In the genomic region with DNA sequence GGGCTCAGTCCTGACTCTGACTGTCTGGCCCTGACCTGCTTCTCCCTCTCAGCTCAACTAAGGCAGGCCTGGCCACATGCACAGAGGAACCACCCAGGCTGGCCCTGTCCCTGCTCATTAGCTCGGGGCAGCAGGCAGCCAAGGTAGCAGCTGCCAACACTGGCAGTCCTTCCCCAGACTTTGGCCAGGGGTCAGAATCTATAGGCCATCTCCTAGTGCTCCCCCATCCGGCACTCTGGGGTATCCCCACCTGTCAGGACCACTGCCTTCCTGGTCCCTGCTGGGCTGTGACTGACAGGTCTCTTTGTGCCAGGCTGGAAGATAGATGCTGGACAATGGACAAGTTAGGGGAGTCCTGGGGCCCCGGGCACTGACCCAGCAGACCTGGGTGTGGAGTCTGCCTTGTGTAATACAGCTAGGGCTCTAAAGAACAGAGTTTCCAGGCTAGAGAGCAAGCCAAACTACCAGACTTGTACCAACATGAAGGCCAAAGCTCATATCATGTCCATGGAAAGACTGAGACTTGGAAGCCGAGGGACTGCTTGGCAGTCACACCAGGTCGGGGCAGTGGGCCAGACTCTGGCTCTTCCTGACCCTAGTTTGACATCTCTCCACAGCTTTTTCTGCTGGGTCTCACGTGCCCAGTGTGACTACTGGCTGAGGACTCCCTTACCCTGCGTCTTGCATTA, we compare ENCODE assay signal across 10 mouse cellular contexts. TPM values are rescaled to one million over a fixed set of nuclear protein-coding genes. Genes with fewer than 3 reads are reported as not detected.
A peak's percentile ranks its signal among the peaks of the same experiment; 100 is the strongest.
DNase-seq lines count a peak whose midpoint lies in the region; ATAC-seq lines count a peak whose summit lies in the region.
"Had no signal": no experiment of that assay in that cellular context is flagged by ENCODE, and none has a peak within 500 bp of the region (broad histone marks: within the 10 kb centered on the region; RNA-seq: fewer than 3 reads in every experiment).

No protein-coding gene starts in this region.

- H3K4me3 ChIP-seq in intestine, embryonic 16.5 days (ENCODE audit: low read length): no peak overlapping the region
- H3K4me3 ChIP-seq: embryonic facial prominence, embryonic 13.5 days had no signal

- 71% methylated on average over 7 of the region's 7 CpGs for WGBS in intestine, embryonic 16.5 days

- no peaks in the 10 kb centered on the region for H3K9me3 ChIP-seq in intestine, embryonic 16.5 days (ENCODE audit: control insufficient read depth, low read length)
- H3K9me3 ChIP-seq: embryonic facial prominence, embryonic 13.5 days had no signal

- ATAC-seq in erythroid progenitor cell, adult 5-6 weeks (replicated peaks; ENCODE audit: low FRiP score, poor library complexity, severe bottlenecking): peak; percentile 40; the same call in 1 of the 2 replicates
- no peak for ATAC-seq in intestine, embryonic 16.5 days

- no peak overlapping the region for H3K27ac ChIP-seq in intestine, embryonic 16.5 days (ENCODE audit: low read length)

- no peaks in the 10 kb centered on the region for H3K36me3 ChIP-seq in intestine, embryonic 16.5 days (ENCODE audit: control insufficient read depth, insufficient read depth, low read length)
- H3K36me3 ChIP-seq: embryonic facial prominence, embryonic 13.5 days had no signal

- no peak overlapping the region for H3K9ac ChIP-seq in intestine, embryonic 16.5 days (ENCODE audit: low read depth, low read length)
- H3K9ac ChIP-seq: embryonic facial prominence, embryonic 13.5 days had no signal

- no peak overlapping the region for H3K4me2 ChIP-seq in intestine, embryonic 16.5 days (ENCODE audit: low read depth, low read length)
- H3K4me2 ChIP-seq: embryonic facial prominence, embryonic 13.5 days had no signal

- peak; percentile 54 to 62 for DNase-seq in layer of hippocampus, postnatal 10 days (ENCODE audit: low spot score in 2 of 2)
- DNase-seq in layer of hippocampus, adult 8-10 months (ENCODE audit: low spot score in 2 of 2): no peak
- peak; percentile 78 for DNase-seq in adrenal gland, postnatal 14 days
- DNase-seq in kidney, postnatal 10 days: peak; percentile 25
- DNase-seq in left cerebral cortex, adult 8-10 months (ENCODE audit: low spot score in 2 of 2): no peak
- DNase-seq in layer of hippocampus, adult 18-20 months (ENCODE audit: low spot score in 2 of 2): no peak

- no peaks in the 10 kb centered on the region for H3K27me3 ChIP-seq in intestine, embryonic 16.5 days (replicated peaks; ENCODE audit: control insufficient read depth, insufficient read depth, low read length)
- H3K27me3 ChIP-seq: embryonic facial prominence, embryonic 13.5 days had no signal

- peaks cover 10% of the 10 kb centered on the region for H3K4me1 ChIP-seq in intestine, embryonic 16.5 days (ENCODE audit: control insufficient read depth, insufficient read depth, low read length)

RNA-seq across cellular contexts. Expression of a gene that starts 25.9 kb away (rescaled TPM):
- 1 to 10 TPM; 1.0 to 2.0 TPM for total RNA-seq in layer of hippocampus, postnatal 10 days (2021)
- total RNA-seq in layer of hippocampus, adult 8-10 months (2022): 1 to 10 TPM in 3 of 4 experiments, under 1 TPM in 1; 0.87 to 2.0 (median 1.3) TPM
- not detected in 2 replicates for total RNA-seq in adrenal gland, postnatal 14 days (2021)
- total RNA-seq in erythroid progenitor cell, adult 5-6 weeks (2015; ENCODE audit: low replicate concordance): not detected in 2 replicates
- total RNA-seq in erythroid progenitor cell, adult 5-6 weeks (2017; ENCODE audit: low replicate concordance): not detected in 2 replicates
- total RNA-seq in left cerebral cortex, adult 8-10 months (2022): 1 to 10 TPM; 1.1 to 2.3 (median 1.6) TPM
- 0.39 and 0.82 TPM in 2 replicates for polyA plus RNA-seq in intestine, embryonic 16.5 days (2015; fragmentation: Nextera tagmentation; extraction: Ambion mirVana)
- total RNA-seq in layer of hippocampus, adult 18-20 months (2021): under 1 TPM; 0.91 to 0.94 TPM
- total RNA-seq: MEL had no signal
- polyA plus RNA-seq: embryonic facial prominence, embryonic 13.5 days had no signal

RNA-seq across cellular contexts. Expression of a gene that starts 29.1 kb away (rescaled TPM):
- total RNA-seq in layer of hippocampus, postnatal 10 days (2021): 1 to 10 TPM; 9.0 TPM
- 10 to 100 TPM; 17.0 to 22.6 (median 18.2) TPM for total RNA-seq in layer of hippocampus, adult 8-10 months (2022)
- total RNA-seq in adrenal gland, postnatal 14 days (2021): 0.96 and 1.3 TPM in 2 replicates
- not detected in 2 replicates for total RNA-seq in erythroid progenitor cell, adult 5-6 weeks (2015; ENCODE audit: low replicate concordance)
- not detected in 2 replicates for total RNA-seq in erythroid progenitor cell, adult 5-6 weeks (2017; ENCODE audit: low replicate concordance)
- 10 to 100 TPM; 11.4 to 13.9 (median 11.7) TPM for total RNA-seq in left cerebral cortex, adult 8-10 months (2022)
- polyA plus RNA-seq in intestine, embryonic 16.5 days (2015; fragmentation: Nextera tagmentation; extraction: Ambion mirVana): 2.6 and 3.3 TPM in 2 replicates
- total RNA-seq in layer of hippocampus, adult 18-20 months (2021): 10 to 100 TPM; 18.2 to 18.4 TPM
- total RNA-seq: MEL had no signal

Comparison
In these comparisons a context has a peak if more than half of its experiments do, and no peak if none do; other contexts are left out.
1. DNase-seq: peak in layer of hippocampus, postnatal 10 days (2 of 2), adrenal gland, postnatal 14 days (single experiment) and kidney, postnatal 10 days (single experiment); none in layer of hippocampus, adult 8-10 months (0 of 2), left cerebral cortex, adult 8-10 months (0 of 2) and layer of hippocampus, adult 18-20 months (0 of 2).